Mouse (Mus musculus) neutrophil, adult 83 days (primary cell): Measurements from ENCODE around the gene Minpp1. TPM values are rescaled to one million over a fixed set of nuclear protein-coding genes. Genes with fewer than 3 reads are reported as not detected.

Experiments used
- total RNA-seq, 2 experiments: library from RNA; stranded (reverse); gene quantifications; one replicate each; pipeline ENCODE4 v1.2.4; 2023

The Minpp1 gene
- total RNA-seq, result 10 to 100 TPM; 32.2 to 46.2 TPM

GRCm38 (mm10) chr19:32485681-32486105 is at the start of gene Minpp1:
Gene Minpp1 (plus strand): TSS chr19:32485769.

GRCm38 (mm10) chr19:32466478-32466877 is 19.1 kb upstream of the Minpp1 start, which contains the start of gene Rpl9-ps6:
Gene Rpl9-ps6 (minus strand): TSS chr19:32466578.

Other genes starting within 250 kb of the Minpp1 start
- 10 to 100 TPM; 83.7 to 97.1 TPM for gene Sgms1, start 96.1 kb upstream of the Minpp1 start, total RNA-seq
- gene Rpl9-ps6, start 19.2 kb upstream of the Minpp1 start, total RNA-seq, result 10 to 100 TPM; 23.2 to 27.2 TPM
- 10 to 100 TPM; 17.2 to 18.5 TPM for gene Papss2, start 110.0 kb downstream of the Minpp1 start, total RNA-seq